Comparison of ENCODE assay signal across 25 mouse cellular contexts in genomic region chr4:88916306-88916705, GRCm38 (mm10). TPM values are rescaled to one million over a fixed set of nuclear protein-coding genes. Genes with fewer than 3 reads are reported as not detected.
DNase-seq lines count a peak whose midpoint lies in the region; ATAC-seq and TF ChIP-seq lines count a peak whose summit lies in the region.
"Had no signal": no experiment of that assay in that cellular context is flagged by ENCODE, and none has a peak within 500 bp of the region (broad histone marks: within the 10 kb centered on the region; RNA-seq: fewer than 3 reads in every experiment).

No protein-coding gene starts in this region.

- no peak overlapping the region for H3K27ac ChIP-seq in heart, embryonic 12.5 days (ENCODE audit: poor library complexity, severe bottlenecking)
- H3K27ac ChIP-seq in liver, adult 2 months (replicated peaks; ENCODE audit: insufficient read depth, low read depth, low read length) = no peak overlapping the region
- no peak overlapping the region for H3K27ac ChIP-seq in liver, embryonic 12.5 days
- H3K27ac ChIP-seq: embryonic facial prominence, embryonic 13.5 days; forebrain, embryonic 13.5 days had no signal

- no peaks in the 10 kb centered on the region for H3K27me3 ChIP-seq in heart, embryonic 12.5 days (replicated peaks)
- H3K27me3 ChIP-seq in liver, adult 2 months (ENCODE audit: control insufficient read depth, insufficient read depth, low read length) = no peaks in the 10 kb centered on the region
- no peaks in the 10 kb centered on the region for H3K27me3 ChIP-seq in liver, embryonic 12.5 days (replicated peaks)
- H3K27me3 ChIP-seq: forebrain, embryonic 13.5 days had no signal

- H3K9me3 ChIP-seq in heart, embryonic 12.5 days (replicated peaks) = no peaks in the 10 kb centered on the region
- no peaks in the 10 kb centered on the region for H3K9me3 ChIP-seq in liver, embryonic 12.5 days (replicated peaks)
- H3K9me3 ChIP-seq: embryonic facial prominence, embryonic 13.5 days; forebrain, embryonic 13.5 days had no signal

- no peaks in the 10 kb centered on the region for H3K36me3 ChIP-seq in heart, embryonic 12.5 days
- no peaks in the 10 kb centered on the region for H3K36me3 ChIP-seq in liver, adult 2 months (ENCODE audit: control insufficient read depth, insufficient read depth, low read length)
- H3K36me3 ChIP-seq in liver, embryonic 12.5 days = no peaks in the 10 kb centered on the region
- H3K36me3 ChIP-seq: embryonic facial prominence, embryonic 13.5 days had no signal

- TF ChIP-seq CTCF in liver, adult 2 months (IDR thresholded peaks at IDR 0.05; ENCODE audit: low read depth, low read length) = no peak

- peak; percentile 21 to 25 for DNase-seq in heart, adult 18-20 months
- DNase-seq in liver, adult 2 months (ENCODE audit: extremely low read depth, low read depth, low spot score) = peak; percentile 55
- DNase-seq in adrenal gland, postnatal 14 days = peak; percentile 58
- no peak for DNase-seq in layer of hippocampus, postnatal 10 days (ENCODE audit: low spot score in 2 of 2)
- no peak for DNase-seq in right cerebral cortex, postnatal 25 days
- DNase-seq: cerebellum, adult 11 months; cerebellum, adult 8-10 months; cerebellum, postnatal 25 days; forebrain, postnatal 0 days; gastrocnemius, postnatal 14 days; heart, postnatal 36 days; kidney, adult 8-10 months had no signal

- no peaks in the 10 kb centered on the region; the same call in 1 of the 2 replicates for H3K79me2 ChIP-seq in liver, adult 2 months (ENCODE audit: control insufficient read depth, insufficient read depth, low read length)

- no peak for TF ChIP-seq POLR2A in liver, adult 2 months (IDR thresholded peaks at IDR 0.05; ENCODE audit: extremely low read depth, insufficient read depth, low read length)

- no peak for ATAC-seq in heart, embryonic 12.5 days (ENCODE audit: insufficient number of reproducible peaks, low FRiP score)
- ATAC-seq in liver, embryonic 12.5 days = no peak
- ATAC-seq: forebrain, embryonic 13.5 days; forebrain, postnatal 0 days; hindbrain, embryonic 16.5 days; inflammation-experienced regulatory T-cells, adult 6 months; intestine, postnatal 0 days had no signal

- H3K9ac ChIP-seq in heart, embryonic 12.5 days = no peak overlapping the region
- H3K9ac ChIP-seq in liver, adult 2 months (ENCODE audit: low read depth, low read length) = no peak overlapping the region
- H3K9ac ChIP-seq in liver, embryonic 12.5 days = no peak overlapping the region
- H3K9ac ChIP-seq: embryonic facial prominence, embryonic 13.5 days; forebrain, embryonic 13.5 days; forebrain, postnatal 0 days had no signal

- no peak overlapping the region for H3K4me3 ChIP-seq in heart, embryonic 12.5 days
- H3K4me3 ChIP-seq in liver, adult 2 months (ENCODE audit: insufficient read depth, low read depth, low read length) = no peak overlapping the region
- no peak overlapping the region for H3K4me3 ChIP-seq in liver, embryonic 12.5 days
- H3K4me3 ChIP-seq: embryonic facial prominence, embryonic 13.5 days; forebrain, embryonic 13.5 days had no signal

- H3K4me1 ChIP-seq in heart, embryonic 12.5 days (replicated peaks) = no peaks in the 10 kb centered on the region
- no peaks in the 10 kb centered on the region; the same call in 1 of the 2 replicates for H3K4me1 ChIP-seq in liver, adult 2 months (ENCODE audit: control insufficient read depth, insufficient read depth, low read length)
- peaks cover 35% of the 10 kb centered on the region for H3K4me1 ChIP-seq in liver, embryonic 12.5 days
- H3K4me1 ChIP-seq: embryonic facial prominence, embryonic 13.5 days; forebrain, embryonic 13.5 days had no signal

- no peak overlapping the region for H3K4me2 ChIP-seq in heart, embryonic 12.5 days
- H3K4me2 ChIP-seq in liver, embryonic 12.5 days = no peak overlapping the region
- H3K4me2 ChIP-seq: embryonic facial prominence, embryonic 13.5 days; forebrain, embryonic 13.5 days had no signal

- 73% methylated on average over 4 of the region's 4 CpGs for WGBS in heart, embryonic 12.5 days
- WGBS in liver, adult 2 months = 36% methylated on average over 4 of the region's 4 CpGs
- WGBS in liver, embryonic 12.5 days (ENCODE audit: insufficient replicate concordance) = 76% methylated on average over 4 of the region's 4 CpGs

RNA-seq across cellular contexts. Expression of gene Ifne, which starts 36.3 kb away (rescaled TPM):
- not detected for total RNA-seq in heart, adult 18-20 months (2021)
- polyA plus RNA-seq in heart, embryonic 12.5 days (2016; fragmentation: Nextera tagmentation; extraction: Ambion mirVana) = not detected in 2 replicates
- not detected in 2 replicates for total RNA-seq in liver, adult 2 months (2014; rRNA removed)
- not detected in 2 replicates for polyA plus RNA-seq in liver, adult 2 months (2012; rRNA removed)
- not detected in 2 replicates for polyA plus RNA-seq in liver, embryonic 12.5 days (2016; fragmentation: Nextera tagmentation; extraction: Ambion mirVana)
- not detected in 2 replicates for total RNA-seq in adrenal gland, postnatal 14 days (2021)
- not detected for total RNA-seq in layer of hippocampus, postnatal 10 days (2021)
- total RNA-seq: ES-E14; forebrain, postnatal 0 days; gastrocnemius, adult 18-20 months; gastrocnemius, postnatal 14 days; heart, postnatal 36 days had no signal
- polyA plus RNA-seq: brain, embryonic 14.5 days; embryonic facial prominence, embryonic 13.5 days; forebrain, embryonic 13.5 days; forebrain, postnatal 0 days; gonadal fat pad, adult 2 months; heart, embryonic 16.5 days; hindbrain, embryonic 11.5 days; hindbrain, embryonic 16.5 days; inflammation-experienced regulatory T-cells, adult 6 months; intestine, postnatal 0 days had no signal

Comparison
In these comparisons a context has a peak if more than half of its experiments do, and no peak if none do; other contexts are left out.
1. DNase-seq: peak in heart, adult 18-20 months (2 of 2), liver, adult 2 months (single experiment) and adrenal gland, postnatal 14 days (single experiment); none in layer of hippocampus, postnatal 10 days (0 of 2) and right cerebral cortex, postnatal 25 days (single experiment).